Mouse (Mus musculus) lung, embryonic 16.5 days (tissue): ENCODE results near the gene Thy1. TPM values are rescaled to one million over a fixed set of nuclear protein-coding genes. Genes with fewer than 3 reads are reported as not detected.
A peak's percentile ranks its signal among the peaks of the same experiment; 100 is the strongest.

Experiments used
- ATAC-seq: fragments of 200-750 bp; cut with Nextera tagmentation; 2 replicates; pipeline ENCODE4 v1.8.0; 2017; ENCODE audit warnings: low read depth, mild to moderate bottlenecking, moderate library complexity
- H3K27ac ChIP-seq: fragments of 300-500 bp; sonication (generic); 2 replicates; pipeline ENCODE4 v1.5.1; 2014; ENCODE audit warnings: mild to moderate bottlenecking, control low read depth, low read length
- H3K27me3 ChIP-seq: fragments of 300-500 bp; sonication (generic); 2 replicates; pipeline ENCODE4 v1.6.1; 2014; ENCODE audit warnings: low read depth, low read length, mixed read lengths; ENCODE audit not compliant: control insufficient read depth, insufficient read depth
- H3K36me3 ChIP-seq: fragments of 300-500 bp; sonication (generic); 2 replicates; pipeline ENCODE4 v1.6.1; 2014; ENCODE audit warnings: low read length; ENCODE audit not compliant: control insufficient read depth, insufficient read depth
- H3K4me1 ChIP-seq: fragments of 300-500 bp; sonication (generic); replicated peaks from 2 replicates; pipeline ENCODE4 v1.6.1; 2014; ENCODE audit warnings: low read length, mixed read lengths; ENCODE audit not compliant: control insufficient read depth, insufficient read depth
- H3K4me2 ChIP-seq: fragments of 300-500 bp; sonication (generic); 2 replicates; pipeline ENCODE4 v1.6.1; 2014; ENCODE audit warnings: low read depth, low read length, control low read depth
- H3K4me3 ChIP-seq: fragments of 300-500 bp; sonication (generic); 2 replicates; pipeline ENCODE4 v1.5.1; 2014; ENCODE audit warnings: mild to moderate bottlenecking, low read length, control low read depth
- H3K9ac ChIP-seq: fragments of 300-500 bp; sonication (generic); 2 replicates; pipeline ENCODE4 v1.6.1; 2014; ENCODE audit warnings: low read length, control low read depth
- H3K9me3 ChIP-seq: fragments of 300-500 bp; sonication (generic); 2 replicates; pipeline ENCODE4 v1.6.1; 2016; ENCODE audit warnings: low read length; ENCODE audit not compliant: control insufficient read depth
- WGBS: fragments of 180-500 bp; shearing (Covaris S2); extraction: QIAGEN DNeasy Blood & Tissue Kit; methylation state at CpG from one replicate; pipeline ENCODE4 v1.1.7; 2014; 5-methylcytosine and 5-hydroxymethylcytosine counted together
- polyA plus RNA-seq: library from polyadenylated mRNA; unstranded; fragments of >200 nt; fragmentation: Nextera tagmentation; extraction: Ambion mirVana; gene quantifications from 2 replicates; pipeline ENCODE4 v1.2.1, GENCODE M21; 2015

Gene Thy1
- polyA plus RNA-seq, 1 experiment from 2014 or later, result 2.4 TPM

GRCm38 (mm10) chr9:44012164-44012563 lies 31.0 kb upstream of the Thy1 start:
- Histone ChIP-seq H3K4me3 (no peak overlapping the region), H3K4me2 (no peak overlapping the region), H3K9ac (no peak overlapping the region), H3K27me3 (no peaks in the 10 kb centered on the region), H3K27ac (no peak overlapping the region), H3K9me3 (no peaks in the 10 kb centered on the region), H3K4me1 (no peaks in the 10 kb centered on the region), H3K36me3 (no peaks in the 10 kb centered on the region)
- 47% methylated on average over 6 of the region's 6 CpGs for WGBS
- no peak for ATAC-seq

GRCm38 (mm10) chr9:44012761-44013301 lies 30.4 kb upstream of the Thy1 start:
- H3K9ac ChIP-seq, result no peak overlapping the region
- 23% methylated on average over 8 of the region's 8 CpGs for WGBS
- no peak overlapping the region for H3K4me2 ChIP-seq
- H3K36me3 ChIP-seq, result no peaks in the 10 kb centered on the region
- no peak overlapping the region for H3K4me3 ChIP-seq
- H3K27me3 ChIP-seq, result no peaks in the 10 kb centered on the region
- ATAC-seq, result no peak
- no peak overlapping the region for H3K27ac ChIP-seq
- no peaks in the 10 kb centered on the region for H3K4me1 ChIP-seq
- no peaks in the 10 kb centered on the region for H3K9me3 ChIP-seq

DNA sequence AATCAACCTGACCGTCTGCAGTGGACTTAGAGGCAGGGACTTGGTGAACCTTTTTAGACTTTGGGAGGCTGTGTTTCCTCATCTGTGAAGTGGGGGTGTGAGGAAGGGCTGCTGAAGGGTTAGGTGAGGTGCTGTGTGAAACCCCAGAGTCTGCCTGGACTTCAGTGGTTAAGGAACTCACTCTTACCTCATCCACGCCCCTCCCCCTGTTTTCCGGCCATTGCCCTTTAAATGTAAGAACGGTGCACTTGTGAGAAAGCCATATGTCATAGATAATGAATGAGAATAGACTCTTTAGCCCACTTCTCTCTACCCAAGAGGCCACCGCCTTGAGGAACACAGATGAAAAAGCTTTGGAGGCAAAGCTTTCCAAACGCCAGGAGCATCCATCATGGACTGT lies 29.4 kb upstream of the Thy1 start:
- Histone ChIP-seq H3K9ac (no peak overlapping the region), H3K4me1 (no peaks in the 10 kb centered on the region), H3K4me3 (no peak overlapping the region), H3K9me3 (no peaks in the 10 kb centered on the region), H3K4me2 (no peak overlapping the region), H3K36me3 (no peaks in the 10 kb centered on the region), H3K27ac (no peak overlapping the region), H3K27me3 (no peaks in the 10 kb centered on the region)
- ATAC-seq, result no peak
- 31% methylated on average over 6 of the region's 6 CpGs for WGBS

DNA sequence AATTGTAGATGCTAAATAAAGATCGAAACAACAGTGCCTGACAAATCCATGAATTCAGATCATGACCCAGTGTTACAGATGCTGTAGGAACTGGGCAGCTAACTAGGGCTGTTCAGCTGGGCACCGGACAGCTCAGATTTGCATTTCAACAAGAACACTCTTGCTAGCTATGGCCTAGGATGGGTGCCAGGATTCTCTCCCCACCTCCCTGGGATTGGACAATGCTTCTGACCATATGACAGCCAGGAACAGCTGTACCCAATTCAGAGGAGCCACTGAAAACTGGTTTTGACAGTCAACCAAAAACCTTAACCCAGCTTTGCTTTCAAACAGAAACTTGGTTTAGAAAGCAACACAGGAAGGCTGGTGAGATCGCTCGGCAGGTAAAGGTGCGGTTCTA lies 26.9 kb upstream of the Thy1 start:
- ATAC-seq, result no peak
- Histone ChIP-seq H3K4me3 (no peak overlapping the region), H3K27ac (no peak overlapping the region), H3K9ac (no peak overlapping the region), H3K36me3 (no peaks in the 10 kb centered on the region), H3K9me3 (no peaks in the 10 kb centered on the region), H3K27me3 (no peaks in the 10 kb centered on the region), H3K4me2 (no peak overlapping the region), H3K4me1 (no peaks in the 10 kb centered on the region)
- WGBS, result 81% methylated on average over 5 of the region's 5 CpGs

- Histone ChIP-seq H3K9me3 (no peaks in the 10 kb centered on the region), H3K4me3 (no peak overlapping the region), H3K4me1 (no peaks in the 10 kb centered on the region), H3K36me3 (no peaks in the 10 kb centered on the region), H3K4me2 (no peak overlapping the region), H3K9ac (no peak overlapping the region), H3K27ac (no peak overlapping the region), H3K27me3 (no peaks in the 10 kb centered on the region)
- no peak for ATAC-seq
- 54% methylated on average over 5 of the region's 5 CpGs for WGBS
These were observed 25.3 kb upstream of the Thy1 start for GRCm38 (mm10) chr9:44017846-44018245.

DNA sequence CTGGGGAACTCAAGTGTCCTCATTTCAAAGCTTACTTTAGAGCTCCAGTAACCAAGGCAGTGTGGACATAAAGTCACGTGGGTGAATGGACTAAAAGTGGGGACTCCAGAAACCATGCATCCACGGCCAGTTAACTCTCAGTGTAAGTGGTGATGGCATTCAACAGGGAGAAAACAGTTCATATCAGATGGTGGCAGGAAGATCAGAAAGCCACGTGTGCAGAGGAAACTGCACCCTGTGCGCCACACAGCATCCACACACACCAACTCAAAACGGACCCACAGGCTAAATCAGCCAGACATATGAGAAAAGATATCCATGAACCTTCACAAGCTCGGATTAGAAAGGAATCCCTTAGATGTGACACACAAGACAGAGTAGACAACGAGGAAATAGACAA lies 23.2 kb upstream of the Thy1 start:
- Histone ChIP-seq H3K9ac (no peak overlapping the region), H3K27me3 (no peaks in the 10 kb centered on the region), H3K4me1 (no peaks in the 10 kb centered on the region), H3K4me3 (no peak overlapping the region), H3K36me3 (no peaks in the 10 kb centered on the region), H3K27ac (no peak overlapping the region), H3K4me2 (no peak overlapping the region), H3K9me3 (no peaks in the 10 kb centered on the region)
- WGBS, result 73% methylated on average over 7 of the region's 7 CpGs
- ATAC-seq, result no peak

DNA sequence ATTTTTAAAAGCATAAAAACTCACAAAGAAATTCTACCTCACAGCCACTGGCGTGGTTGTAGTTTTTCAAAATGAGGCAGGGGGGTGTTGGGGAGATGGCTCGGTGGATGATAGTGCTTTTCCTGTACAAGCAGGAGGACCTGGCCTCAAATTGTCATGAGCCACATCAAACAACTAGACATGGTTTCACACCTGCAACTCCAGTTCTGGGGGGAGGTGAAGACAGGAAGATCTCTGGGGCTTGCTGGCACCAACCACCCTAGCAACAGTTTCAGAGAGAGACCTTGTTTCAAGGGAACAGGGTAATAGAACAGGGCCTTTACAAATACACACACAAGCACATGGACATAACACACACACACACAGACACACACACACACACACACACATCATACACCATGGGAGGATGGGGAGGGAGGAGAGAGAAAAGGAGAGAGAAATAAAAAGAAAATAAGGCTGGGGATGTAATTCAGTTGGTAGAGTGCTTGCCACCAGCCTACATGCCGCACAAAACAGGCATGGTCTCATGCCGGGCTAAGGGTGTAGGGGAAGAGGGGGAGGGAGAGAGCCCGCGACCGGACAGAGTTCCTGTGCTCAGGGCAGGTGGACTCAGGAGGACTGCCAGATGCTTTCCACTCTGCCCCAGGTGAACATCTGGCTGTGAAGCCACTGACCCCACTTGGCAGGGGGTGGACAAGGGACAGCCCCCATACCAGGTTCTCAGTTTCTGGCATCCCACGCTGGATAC lies 20.9 kb upstream of the Thy1 start:
- 55% methylated on average over 8 of the region's 8 CpGs for WGBS
- Histone ChIP-seq H3K4me1 (no peaks in the 10 kb centered on the region), H3K4me2 (no peak overlapping the region), H3K27ac (no peak overlapping the region), H3K9ac (no peak overlapping the region), H3K27me3 (no peaks in the 10 kb centered on the region), H3K36me3 (no peaks in the 10 kb centered on the region), H3K9me3 (no peaks in the 10 kb centered on the region), H3K4me3 (no peak overlapping the region)
- no peak for ATAC-seq

GRCm38 (mm10) chr9:44024096-44024495 lies 19.1 kb upstream of the Thy1 start:
- Histone ChIP-seq H3K4me3 (no peak overlapping the region), H3K9ac (no peak overlapping the region), H3K9me3 (no peaks in the 10 kb centered on the region), H3K4me1 (no peaks in the 10 kb centered on the region), H3K36me3 (no peaks in the 10 kb centered on the region), H3K4me2 (no peak overlapping the region), H3K27ac (no peak overlapping the region), H3K27me3 (no peaks in the 10 kb centered on the region)
- WGBS, result 65% methylated on average over 3 of the region's 3 CpGs
- no peak for ATAC-seq

GRCm38 (mm10) chr9:44029580-44030236 lies 13.5 kb upstream of the Thy1 start:
- Histone ChIP-seq H3K9ac (no peak overlapping the region), H3K9me3 (no peaks in the 10 kb centered on the region), H3K27ac (no peak overlapping the region), H3K4me1 (no peaks in the 10 kb centered on the region), H3K27me3 (no peaks in the 10 kb centered on the region), H3K4me2 (no peak overlapping the region), H3K36me3 (no peaks in the 10 kb centered on the region), H3K4me3 (no peak overlapping the region)
- ATAC-seq, result peak; percentile 23; the same call in 1 of the 2 replicates
- WGBS, result 39% methylated on average over 5 of the region's 5 CpGs
